Mouse (Mus musculus): Measurements from ENCODE around the gene Hoxc11. TPM values are rescaled to one million over a fixed set of nuclear protein-coding genes. Genes with fewer than 3 reads are reported as not detected.
A peak's percentile ranks its signal among the peaks of the same experiment; 100 is the strongest.

Hoxc11 gene
- polyA plus RNA-seq, 1 experiment from 2014 or later: not detected

GRCm38 (mm10) chr15:102922012-102922362 is 32.2 kb upstream of the Hoxc11 start:
- Histone ChIP-seq H3K9me3 (no peaks in the 10 kb centered on the region), H3K27ac (no peak overlapping the region), H3K4me1 (peaks cover 15% of the 10 kb centered on the region), H3K27me3 (ENCODE audit: insufficient read depth, poor library complexity, severe bottlenecking) (peaks cover 100% of the 10 kb centered on the region), H3K4me3 (peak overlapping the region; percentile 48), H3K36me3 (no peaks in the 10 kb centered on the region)
- WGBS: 0% methylated on average over 24 of the region's 24 CpGs
- no peak for DNase-seq (ENCODE audit: low spot score)

GRCm38 (mm10) chr15:102922636-102923500 is 31.4 kb upstream of the Hoxc11 start:
- H3K36me3 ChIP-seq: no peaks in the 10 kb centered on the region
- H3K27me3 ChIP-seq (ENCODE audit: insufficient read depth, poor library complexity, severe bottlenecking): peaks cover 100% of the 10 kb centered on the region
- H3K27ac ChIP-seq: no peak overlapping the region
- WGBS: 13% methylated on average over 6 of the region's 6 CpGs
- DNase-seq (ENCODE audit: low spot score): no peak
- H3K4me3 ChIP-seq: no peak overlapping the region
- H3K9me3 ChIP-seq: no peaks in the 10 kb centered on the region
- H3K4me1 ChIP-seq: peaks cover 15% of the 10 kb centered on the region

- WGBS: 1% methylated on average over 40 of the region's 40 CpGs
- H3K4me3 ChIP-seq: no peak overlapping the region
- no peaks in the 10 kb centered on the region for H3K9me3 ChIP-seq
- H3K36me3 ChIP-seq: no peaks in the 10 kb centered on the region
- DNase-seq (ENCODE audit: low spot score): no peak
- peaks cover 100% of the 10 kb centered on the region for H3K27me3 ChIP-seq (ENCODE audit: insufficient read depth, poor library complexity, severe bottlenecking)
- H3K27ac ChIP-seq: no peak overlapping the region
- H3K4me1 ChIP-seq: 0 out of 2 replicates have a peak, but pooled peaks cover 3% of the 10 kb centered on the region
These were observed 27.1 kb upstream of the Hoxc11 start for GRCm38 (mm10) chr15:102927032-102927645.

- Histone ChIP-seq H3K4me3 (no peak overlapping the region), H3K4me1 (0 out of 2 replicates have a peak, but pooled peaks cover 3% of the 10 kb centered on the region), H3K36me3 (no peaks in the 10 kb centered on the region), H3K9me3 (no peaks in the 10 kb centered on the region), H3K27me3 (ENCODE audit: insufficient read depth, poor library complexity, severe bottlenecking) (peaks cover 100% of the 10 kb centered on the region), H3K27ac (no peak overlapping the region)
- DNase-seq (ENCODE audit: low spot score): peak; percentile 74
- under 1% methylated on average over 23 of the region's 23 CpGs for WGBS
These were observed 22.4 kb upstream of the Hoxc11 start for GRCm38 (mm10) chr15:102931706-102932358.

- Histone ChIP-seq H3K27ac (no peak overlapping the region), H3K9me3 (no peaks in the 10 kb centered on the region), H3K27me3 (ENCODE audit: insufficient read depth, poor library complexity, severe bottlenecking) (peaks cover 100% of the 10 kb centered on the region), H3K4me1 (0 out of 2 replicates have a peak, but pooled peaks cover 3% of the 10 kb centered on the region), H3K36me3 (no peaks in the 10 kb centered on the region), H3K4me3 (no peak overlapping the region)
- WGBS: under 1% methylated on average over 12 of the region's 12 CpGs
- DNase-seq (ENCODE audit: low spot score): no peak
These were observed 19.8 kb upstream of the Hoxc11 start for GRCm38 (mm10) chr15:102934438-102934837.

- 0 out of 2 replicates have a peak, but pooled peaks cover 3% of the 10 kb centered on the region for H3K4me1 ChIP-seq
- no peaks in the 10 kb centered on the region for H3K36me3 ChIP-seq
- peaks cover 100% of the 10 kb centered on the region for H3K27me3 ChIP-seq (ENCODE audit: insufficient read depth, poor library complexity, severe bottlenecking)
- H3K4me3 ChIP-seq: 0 out of 2 replicates have a peak overlapping the region, but pooled peaks have one; percentile 22
- under 1% methylated on average over 27 of the region's 27 CpGs for WGBS
- peak; percentile 73 for DNase-seq (ENCODE audit: low spot score)
- no peaks in the 10 kb centered on the region for H3K9me3 ChIP-seq
- H3K27ac ChIP-seq: no peak overlapping the region
These were observed 19.3 kb upstream of the Hoxc11 start for GRCm38 (mm10) chr15:102934897-102935296.

- H3K27ac ChIP-seq: no peak within 1 kb of the TSS
- peaks cover 100% of the 10 kb centered on the region for H3K27me3 ChIP-seq (ENCODE audit: insufficient read depth, poor library complexity, severe bottlenecking)
- H3K4me3 ChIP-seq: no peak within 1 kb of the TSS
- under 1% methylated on average over 31 of the region's 31 CpGs for WGBS
- no peak for DNase-seq (ENCODE audit: low spot score)
- no peaks in the 10 kb centered on the region for H3K9me3 ChIP-seq
- H3K4me1 ChIP-seq: 0 out of 2 replicates have a peak, but pooled peaks cover 3% of the 10 kb centered on the region
- no peaks in the 10 kb centered on the region for H3K36me3 ChIP-seq
These were observed 17.8 kb upstream of the Hoxc11 start, which contains the start of gene Hoxc12 for GRCm38 (mm10) chr15:102936279-102936972. Gene Hoxc12, plus strand, starts transcription at chr15:102936757.

GRCm38 (mm10) chr15:102937036-102937666 is 17.1 kb upstream of the Hoxc11 start:
- DNase-seq (ENCODE audit: low spot score): no peak

GRCm38 (mm10) chr15:102939256-102940155 is 14.7 kb upstream of the Hoxc11 start:
- Histone ChIP-seq H3K4me1 (peaks cover 10% of the 10 kb centered on the region; the same call in 1 of the 2 replicates), H3K4me3 (no peak overlapping the region), H3K36me3 (no peaks in the 10 kb centered on the region), H3K27ac (no peak overlapping the region), H3K9me3 (no peaks in the 10 kb centered on the region), H3K27me3 (ENCODE audit: insufficient read depth, poor library complexity, severe bottlenecking) (peaks cover 100% of the 10 kb centered on the region)
- under 1% methylated on average over 34 of the region's 34 CpGs for WGBS
- no peak for DNase-seq (ENCODE audit: low spot score)

More at GRCm38 (mm10) chr15:102937036-102937666, 17.1 kb upstream of the Hoxc11 start:
- peaks cover 100% of the 10 kb centered on the region for H3K27me3 ChIP-seq (ENCODE audit: insufficient read depth, poor library complexity, severe bottlenecking)
- H3K36me3 ChIP-seq: no peaks in the 10 kb centered on the region
- 1% methylated on average over 50 of the region's 50 CpGs for WGBS
- H3K9me3 ChIP-seq: no peaks in the 10 kb centered on the region
- no peak overlapping the region for H3K4me3 ChIP-seq
- no peaks in the 10 kb centered on the region for H3K4me1 ChIP-seq
- H3K27ac ChIP-seq: no peak overlapping the region

- no peak overlapping the region for H3K27ac ChIP-seq
- no peak for DNase-seq (ENCODE audit: low spot score)
- 0% methylated on average over 45 of the region's 53 CpGs for WGBS
These were observed 11.3 kb upstream of the Hoxc11 start for GRCm38 (mm10) chr15:102942739-102943467.

GRCm38 (mm10) chr15:102943468-102943813 is 10.8 kb upstream of the Hoxc11 start:
- H3K36me3 ChIP-seq: no peaks in the 10 kb centered on the region
- peak overlapping the region; percentile 50 for H3K4me3 ChIP-seq
- DNase-seq (ENCODE audit: low spot score): no peak
- no peaks in the 10 kb centered on the region for H3K9me3 ChIP-seq
- under 1% methylated on average over 5 of the region's 5 CpGs for WGBS
- H3K27ac ChIP-seq: no peak overlapping the region
- peaks cover 100% of the 10 kb centered on the region for H3K27me3 ChIP-seq (ENCODE audit: insufficient read depth, poor library complexity, severe bottlenecking)
- peaks cover 10% of the 10 kb centered on the region; the same call in 1 of the 2 replicates for H3K4me1 ChIP-seq

More at GRCm38 (mm10) chr15:102942739-102943467, 11.3 kb upstream of the Hoxc11 start:
- Histone ChIP-seq H3K27me3 (ENCODE audit: insufficient read depth, poor library complexity, severe bottlenecking) (peaks cover 100% of the 10 kb centered on the region), H3K9me3 (no peaks in the 10 kb centered on the region), H3K4me1 (peaks cover 10% of the 10 kb centered on the region; the same call in 1 of the 2 replicates), H3K36me3 (no peaks in the 10 kb centered on the region), H3K4me3 (peak overlapping the region; percentile 50)

Measured in heart, embryonic 10.5 days (tissue).